Mouse (Mus musculus) thymus, postnatal 14 days (tissue): ENCODE measurements around the gene Pdcd1.
"Not testable (repeated sequence)": the region's sequence is repeated elsewhere in the genome, so short reads cannot be mapped to it uniquely, and the experiment has no call there.

ENCODE experiments used
- DNase-seq: peaks from one replicate; pipeline ENCODE4 v3.0.0; 2021

Gene Pdcd1

GRCm38 (mm10) chr1:94028741-94029140 is 23.6 kb downstream of the Pdcd1 start:
- no peak for DNase-seq

- no peak for DNase-seq
These were observed 24.7 kb downstream of the Pdcd1 start for GRCm38 (mm10) chr1:94027506-94028108.

GRCm38 (mm10) chr1:94020151-94020550 is 32.2 kb downstream of the Pdcd1 start, which contains the start of gene Neu4:
TSS of gene Neu4 (plus strand) at chr1:94020451.
- no peak for DNase-seq

- peak; percentile 23 for DNase-seq
These were observed 40.7 kb downstream of the Pdcd1 start for GRCm38 (mm10) chr1:94011643-94012042.

- not testable (repeated sequence) for DNase-seq
These were observed 43.5 kb downstream of the Pdcd1 start for GRCm38 (mm10) chr1:94008826-94009225.

- not testable (repeated sequence) for DNase-seq
These were observed 46.3 kb downstream of the Pdcd1 start for GRCm38 (mm10) chr1:94005954-94006506.

GRCm38 (mm10) chr1:94001023-94001422 is 51.3 kb downstream of the Pdcd1 start:
- no peak for DNase-seq

- not testable (repeated sequence) for DNase-seq
These were observed 60.9 kb downstream of the Pdcd1 start for GRCm38 (mm10) chr1:93991491-93991890.

GRCm38 (mm10) chr1:93991068-93991467 is 61.3 kb downstream of the Pdcd1 start:
- not testable (repeated sequence) for DNase-seq

- DNase-seq = not testable (repeated sequence)
These were observed 62.1 kb downstream of the Pdcd1 start, which contains the start of gene Gal3st2c for GRCm38 (mm10) chr1:93990209-93990608. TSS of gene Gal3st2c (plus strand) at chr1:93990509.

- DNase-seq = no peak
These were observed 63.6 kb downstream of the Pdcd1 start for GRCm38 (mm10) chr1:93988786-93989185.
